Mouse (Mus musculus): ENCODE results near the gene Mettl1. TPM values are rescaled to one million over a fixed set of nuclear protein-coding genes. Genes with fewer than 3 reads are reported as not detected.

Gene Mettl1
- polyA plus RNA-seq, 1 experiment from 2014 or later, result 34.9 TPM

MicroRNAs encoded within 50 kb of the gene (microRNA counts, 519-probe panel; counts per million panel counts)
- microRNA mmu-miR-26a (2,580 counts per million, percentile 65 among the panel's probes with 10 or more counts), microRNA mmu-miR-546 (470 counts per million, percentile 58 among the panel's probes with 10 or more counts)

Small RNAs within 50 kb of the gene (microRNA-seq; reads per million reads assigned to microRNA genes)
- gene Mir26a-2 (35.5 reads per million, percentile 35 among the genes with 10 or more reads in this experiment), gene Mir546 (not detected)

Other genes with a start within 250 kb of the Mettl1 start
- gene Atp23, start 140.1 kb upstream of the Mettl1 start, polyA plus RNA-seq (2016; fragmentation: Nextera tagmentation; extraction: Ambion mirVana), result 14.8 and 15.0 TPM in 2 replicates
- 50.5 and 51.1 TPM in 2 replicates for gene Ctdsp2, start 62.7 kb upstream of the Mettl1 start, polyA plus RNA-seq (2016; fragmentation: Nextera tagmentation; extraction: Ambion mirVana)
- gene Avil, start 40.7 kb upstream of the Mettl1 start, polyA plus RNA-seq (2016; fragmentation: Nextera tagmentation; extraction: Ambion mirVana), result 1.6 and 2.1 TPM in 2 replicates
- gene Tsfm, start 10.6 kb upstream of the Mettl1 start, polyA plus RNA-seq (2016; fragmentation: Nextera tagmentation; extraction: Ambion mirVana), result 65.3 and 67.4 TPM in 2 replicates
- 0.22 and 0.34 TPM in 2 replicates for gene Eef1akmt3, start 99 bp downstream of the Mettl1 start, polyA plus RNA-seq (2016; fragmentation: Nextera tagmentation; extraction: Ambion mirVana)
- 0.25 TPM in 1 of 2 replicates, not detected in the other for gene Cyp27b1, start 6.8 kb downstream of the Mettl1 start, polyA plus RNA-seq (2016; fragmentation: Nextera tagmentation; extraction: Ambion mirVana)
- 5.4 and 6.1 TPM in 2 replicates for gene March9, start 18.8 kb downstream of the Mettl1 start, polyA plus RNA-seq (2016; fragmentation: Nextera tagmentation; extraction: Ambion mirVana)
- 1,725 and 1,814 TPM in 2 replicates for gene Cdk4, start 22.1 kb downstream of the Mettl1 start, polyA plus RNA-seq (2016; fragmentation: Nextera tagmentation; extraction: Ambion mirVana)
- gene Tspan31, start 28.9 kb downstream of the Mettl1 start, polyA plus RNA-seq (2016; fragmentation: Nextera tagmentation; extraction: Ambion mirVana), result 141 and 148 TPM in 2 replicates
- 1.7 and 2.0 TPM in 2 replicates for gene Agap2, start 33.9 kb downstream of the Mettl1 start, polyA plus RNA-seq (2016; fragmentation: Nextera tagmentation; extraction: Ambion mirVana)
- gene Os9, start 79.7 kb downstream of the Mettl1 start, polyA plus RNA-seq (2016; fragmentation: Nextera tagmentation; extraction: Ambion mirVana), result 118 TPM in 2 replicates
- gene B4galnt1, start 123.8 kb downstream of the Mettl1 start, polyA plus RNA-seq (2016; fragmentation: Nextera tagmentation; extraction: Ambion mirVana), result 21.6 and 25.8 TPM in 2 replicates
- gene Slc26a10, start 139.2 kb downstream of the Mettl1 start, polyA plus RNA-seq (2016; fragmentation: Nextera tagmentation; extraction: Ambion mirVana), result 1.2 and 2.2 TPM in 2 replicates
- gene Arhgef25, start 148.7 kb downstream of the Mettl1 start, polyA plus RNA-seq (2016; fragmentation: Nextera tagmentation; extraction: Ambion mirVana), result 52.2 and 61.4 TPM in 2 replicates
- gene Dtx3, start 154.3 kb downstream of the Mettl1 start, polyA plus RNA-seq (2016; fragmentation: Nextera tagmentation; extraction: Ambion mirVana), result 199 and 203 TPM in 2 replicates
- 23.2 and 24.9 TPM in 2 replicates for gene Pip4k2c, start 170.2 kb downstream of the Mettl1 start, polyA plus RNA-seq (2016; fragmentation: Nextera tagmentation; extraction: Ambion mirVana)
- gene Kif5a, start 221.9 kb downstream of the Mettl1 start, polyA plus RNA-seq (2016; fragmentation: Nextera tagmentation; extraction: Ambion mirVana), result 70.0 and 76.6 TPM in 2 replicates
- gene Dctn2, start 225.0 kb downstream of the Mettl1 start, polyA plus RNA-seq (2016; fragmentation: Nextera tagmentation; extraction: Ambion mirVana), result 234 and 240 TPM in 2 replicates
- gene Mbd6, start 247.6 kb downstream of the Mettl1 start, polyA plus RNA-seq (2016; fragmentation: Nextera tagmentation; extraction: Ambion mirVana), result 17.9 and 19.8 TPM in 2 replicates

Measured in hindbrain, embryonic 12.5 days (tissue).